Mouse (Mus musculus) kidney, embryonic 15.5 days (tissue): Measurements from ENCODE around the gene Vps13d. TPM values are rescaled to one million over a fixed set of nuclear protein-coding genes. Genes with fewer than 3 reads are reported as not detected.

Source experiments
- ATAC-seq: fragments of 200-750 bp; cut with Nextera tagmentation; replicated peaks from 2 replicates; pipeline ENCODE4 v1.8.0; 2017; ENCODE audit warnings: moderate TSS enrichment; ENCODE audit not compliant: low FRiP score
- H3K27ac ChIP-seq: fragments of 300-500 bp; sonication (generic); 2 replicates; pipeline ENCODE4 v1.5.1; 2015; ENCODE audit warnings: mild to moderate bottlenecking, inconsistent platforms
- H3K27me3 ChIP-seq: fragments of 300-500 bp; sonication (generic); 2 replicates; pipeline ENCODE4 v1.6.1; 2015; ENCODE audit warnings: inconsistent platforms
- H3K36me3 ChIP-seq: fragments of 300-500 bp; sonication (generic); 2 replicates; pipeline ENCODE4 v1.6.1; 2015; ENCODE audit warnings: inconsistent platforms
- H3K4me1 ChIP-seq: fragments of 300-500 bp; sonication (generic); 2 replicates; pipeline ENCODE4 v1.6.1; 2015; ENCODE audit warnings: inconsistent platforms
- H3K4me2 ChIP-seq: fragments of 300-500 bp; sonication (generic); 2 replicates; pipeline ENCODE4 v1.6.1; 2015; ENCODE audit warnings: moderate library complexity, mild to moderate bottlenecking, inconsistent platforms
- H3K4me3 ChIP-seq: fragments of 300-500 bp; sonication (generic); replicated peaks from 2 replicates; pipeline ENCODE4 v1.5.1; 2015; ENCODE audit warnings: mild to moderate bottlenecking, inconsistent platforms
- H3K9ac ChIP-seq: fragments of 300-500 bp; sonication (generic); 2 replicates; pipeline ENCODE4 v1.6.1; 2015; ENCODE audit warnings: mild to moderate bottlenecking, inconsistent platforms
- H3K9me3 ChIP-seq: fragments of 300-500 bp; sonication (generic); replicated peaks from 2 replicates; pipeline ENCODE4 v1.6.1; 2016; ENCODE audit warnings: inconsistent platforms
- WGBS: fragments of 180-500 bp; shearing (Covaris S2); methylation state at CpG from one replicate; pipeline ENCODE4 v1.1.7; 2015; ENCODE audit warnings: mixed read lengths; 5-methylcytosine and 5-hydroxymethylcytosine counted together
- polyA plus RNA-seq: library from polyadenylated mRNA; unstranded; fragments of >200 nt; fragmentation: Nextera tagmentation; extraction: Ambion mirVana; gene quantifications from 2 replicates; pipeline ENCODE4 v1.2.1, GENCODE M21; 2015

Vps13d gene
- polyA plus RNA-seq, 1 experiment from 2014 or later = 9.9 TPM

DNA sequence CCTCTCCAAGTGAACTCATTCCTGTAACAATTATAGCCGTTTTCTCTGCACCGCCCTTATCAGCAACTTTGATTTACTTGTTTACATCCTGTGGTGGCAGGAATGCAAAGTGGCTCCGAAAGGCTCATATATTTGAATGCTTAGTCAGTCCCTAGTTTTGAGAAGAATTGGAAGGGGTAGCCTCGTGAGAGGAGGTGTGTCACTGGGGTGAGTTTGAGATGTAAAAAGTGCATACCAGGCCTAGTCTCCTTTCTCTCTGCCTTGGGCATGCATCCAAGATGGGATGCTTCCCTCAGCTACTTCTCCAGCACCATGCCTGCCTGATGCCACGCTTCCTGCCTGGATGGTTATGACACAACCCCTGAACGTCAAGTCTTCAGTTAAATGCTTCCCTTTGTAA, 225.8 kb downstream of the Vps13d start:
- ATAC-seq = no peak
- H3K36me3 ChIP-seq = peaks cover 14% of the 10 kb centered on the region
- no peaks in the 10 kb centered on the region for H3K27me3 ChIP-seq
- H3K9ac ChIP-seq = no peak overlapping the region
- no peak overlapping the region for H3K4me2 ChIP-seq
- WGBS = 48% methylated on average over 6 of the region's 6 CpGs
- H3K4me3 ChIP-seq = no peak overlapping the region
- H3K4me1 ChIP-seq = peaks cover 12% of the 10 kb centered on the region
- H3K27ac ChIP-seq = peak overlapping the region; percentile 24
- H3K9me3 ChIP-seq = no peaks in the 10 kb centered on the region

DNA sequence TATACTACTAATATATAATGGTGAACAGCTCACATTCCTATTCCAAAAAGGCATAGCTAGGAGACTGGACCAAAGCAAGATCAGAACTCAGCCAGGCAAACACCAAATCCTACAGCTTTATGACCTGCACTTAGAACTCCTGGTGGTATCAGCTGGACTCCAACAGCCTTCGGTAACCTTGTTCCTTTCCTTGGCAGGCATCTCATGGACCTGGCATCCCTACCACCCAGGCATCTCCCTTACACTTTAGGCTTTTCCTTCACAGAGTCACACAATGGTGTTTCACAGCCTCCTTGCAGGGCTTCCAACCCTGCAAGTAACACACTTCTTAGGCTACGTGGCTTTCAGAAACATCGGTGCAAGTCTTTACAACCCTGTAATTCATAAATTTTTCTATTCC, 226.4 kb downstream of the Vps13d start:
- 77% methylated on average over 3 of the region's 3 CpGs for WGBS
- H3K27ac ChIP-seq = peak overlapping the region; percentile 24
- no peak overlapping the region for H3K9ac ChIP-seq

DNA sequence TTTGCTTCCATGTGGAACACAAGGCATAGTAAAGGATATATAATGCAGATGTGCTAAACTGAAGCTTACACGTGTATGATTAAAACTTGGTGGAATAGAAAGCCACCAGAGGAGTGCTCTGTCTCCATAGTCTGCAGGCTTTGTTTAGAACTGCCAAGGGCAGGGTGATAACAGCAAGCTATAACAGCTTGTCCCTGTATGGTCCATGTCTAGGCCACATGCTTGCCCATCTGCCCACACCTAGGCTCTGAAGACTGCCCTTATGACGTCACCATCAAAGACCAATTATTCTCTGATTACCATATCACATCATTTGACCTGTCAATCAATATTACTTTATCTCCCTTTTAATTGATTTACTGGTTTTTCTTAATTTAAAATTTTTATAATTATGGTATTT, 229.6 kb downstream of the Vps13d start:
- Histone ChIP-seq H3K4me3 (no peak overlapping the region), H3K27ac (no peak overlapping the region), H3K4me1 (peaks cover 22% of the 10 kb centered on the region), H3K36me3 (peaks cover 7% of the 10 kb centered on the region), H3K27me3 (no peaks in the 10 kb centered on the region), H3K9ac (no peak overlapping the region), H3K4me2 (no peak overlapping the region), H3K9me3 (no peaks in the 10 kb centered on the region)
- WGBS = 86% methylated on average over 2 of the region's 2 CpGs
- ATAC-seq = no peak

More for the DNA sequence above, 226.4 kb downstream of the Vps13d start:
- Histone ChIP-seq H3K36me3 (peaks cover 13% of the 10 kb centered on the region), H3K27me3 (no peaks in the 10 kb centered on the region), H3K4me2 (no peak overlapping the region), H3K4me1 (peaks cover 12% of the 10 kb centered on the region), H3K9me3 (no peaks in the 10 kb centered on the region), H3K4me3 (no peak overlapping the region)
- ATAC-seq = no peak

DNA sequence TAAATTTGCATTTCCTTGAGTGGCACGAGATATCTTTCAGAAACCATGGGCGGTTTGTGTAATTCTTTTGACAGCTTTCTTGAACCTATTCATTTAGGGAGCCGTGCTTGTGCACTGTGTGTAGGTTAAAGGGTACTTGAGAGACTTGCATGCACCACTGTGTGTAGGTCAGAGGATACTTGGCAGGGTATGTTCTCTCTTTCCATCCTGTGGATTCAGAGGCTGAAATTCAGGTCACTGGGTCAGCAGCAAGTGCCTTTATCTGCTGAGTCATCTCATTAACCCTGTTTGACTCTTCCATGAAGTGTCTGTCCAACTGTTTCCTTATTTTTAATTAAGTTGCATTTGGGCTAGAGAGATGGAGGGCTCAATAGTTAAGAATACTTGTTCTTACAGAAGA, 233.1 kb downstream of the Vps13d start:
- Histone ChIP-seq H3K27ac (no peak overlapping the region), H3K9ac (no peak overlapping the region), H3K36me3 (no peaks in the 10 kb centered on the region), H3K27me3 (0 out of 2 replicates have a peak, but pooled peaks cover 2% of the 10 kb centered on the region), H3K9me3 (no peaks in the 10 kb centered on the region), H3K4me2 (no peak overlapping the region), H3K4me3 (no peak overlapping the region), H3K4me1 (peaks cover 11% of the 10 kb centered on the region)
- WGBS = 88% methylated on average over 3 of the region's 3 CpGs
- ATAC-seq = no peak

DNA sequence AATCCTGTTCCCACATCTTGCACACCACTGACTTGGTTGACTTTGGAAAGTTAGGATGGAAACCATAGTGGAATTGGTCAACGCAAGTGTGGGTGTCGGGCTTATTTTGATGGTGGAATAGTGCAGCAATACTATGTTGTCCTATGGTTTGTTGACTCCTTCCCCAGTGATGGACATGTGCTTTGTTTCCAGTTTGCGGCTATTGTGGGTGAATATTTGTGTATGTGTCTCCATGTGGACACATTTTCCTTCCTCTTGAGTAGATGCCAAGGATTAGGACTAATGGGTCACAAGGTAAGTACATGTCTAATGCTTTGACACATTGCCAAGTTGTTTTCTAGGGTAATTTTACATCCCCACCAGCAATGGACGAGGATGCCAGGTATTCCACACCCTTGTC, 233.6 kb downstream of the Vps13d start:
- peaks cover 11% of the 10 kb centered on the region for H3K4me1 ChIP-seq
- WGBS = 91% methylated on average over 4 of the region's 4 CpGs
- peak overlapping the region; percentile 83 for H3K27ac ChIP-seq
- 0 out of 2 replicates have a peak, but pooled peaks cover 2% of the 10 kb centered on the region for H3K27me3 ChIP-seq
- H3K4me3 ChIP-seq = no peak overlapping the region
- H3K4me2 ChIP-seq = no peak overlapping the region
- no peak for ATAC-seq
- no peak overlapping the region for H3K9ac ChIP-seq
- no peaks in the 10 kb centered on the region for H3K36me3 ChIP-seq
- H3K9me3 ChIP-seq = no peaks in the 10 kb centered on the region

DNA sequence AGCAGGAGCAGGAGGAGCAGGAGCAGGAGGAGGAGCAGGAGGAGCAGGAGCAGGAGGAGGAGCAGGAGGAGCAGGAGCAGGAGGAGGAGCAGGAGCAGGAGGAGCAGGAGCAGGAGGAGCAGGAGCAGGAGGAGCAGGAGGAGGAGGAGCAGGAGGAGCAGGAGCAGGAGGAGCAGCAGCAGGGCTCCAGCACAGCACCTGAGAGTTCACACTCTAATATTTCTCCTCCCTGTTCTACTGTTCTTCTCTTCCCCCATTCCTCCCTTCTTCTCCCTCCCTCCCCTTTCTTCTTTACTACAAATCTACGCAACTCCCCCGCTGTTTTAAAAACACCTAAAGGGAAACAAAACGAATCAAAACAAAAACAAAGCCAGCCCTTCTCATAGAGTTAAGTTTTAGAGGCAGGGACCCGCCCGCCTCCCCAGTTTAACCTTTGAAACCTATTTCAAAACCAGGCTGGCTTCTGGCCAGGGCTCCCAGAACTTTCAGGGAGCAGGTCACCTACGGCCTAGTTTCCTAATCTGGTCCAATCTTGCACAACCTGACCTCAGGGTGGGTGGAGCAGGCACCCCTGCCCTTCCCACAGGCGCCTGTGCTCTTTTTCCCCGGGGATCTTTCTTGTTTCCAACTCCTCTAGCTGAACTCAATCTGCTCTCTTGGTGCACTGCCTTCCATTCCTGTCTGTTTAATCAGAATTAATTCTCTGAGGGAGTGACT, 234.5 kb downstream of the Vps13d start:
- WGBS = 33% methylated on average over 8 of the region's 8 CpGs
- Histone ChIP-seq H3K9me3 (no peaks in the 10 kb centered on the region), H3K27me3 (0 out of 2 replicates have a peak, but pooled peaks cover 2% of the 10 kb centered on the region), H3K27ac (peak overlapping the region; percentile 83), H3K9ac (no peak overlapping the region), H3K4me1 (peaks cover 11% of the 10 kb centered on the region), H3K4me3 (no peak overlapping the region), H3K36me3 (no peaks in the 10 kb centered on the region), H3K4me2 (no peak overlapping the region)
- peak; percentile 81 for ATAC-seq

DNA sequence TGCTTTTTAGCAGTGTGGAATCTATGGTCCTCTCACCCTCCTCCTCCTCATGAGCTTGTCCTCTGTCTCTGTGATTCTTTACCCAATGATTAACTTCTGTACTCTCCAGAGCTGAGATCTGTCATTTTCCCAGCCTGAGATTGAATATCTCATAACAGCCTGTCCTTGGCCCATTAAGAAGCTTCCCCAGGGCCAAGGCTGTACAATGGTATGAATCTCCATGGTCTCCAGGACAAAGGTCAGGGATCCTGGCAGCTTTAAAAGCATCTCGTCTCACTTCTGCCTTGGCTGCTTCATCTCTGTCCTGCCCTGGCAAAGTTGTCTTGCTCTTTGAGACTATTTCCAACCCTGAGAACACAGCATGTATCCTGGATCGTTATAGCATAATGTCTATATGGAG, 237.1 kb downstream of the Vps13d start:
- H3K27me3 ChIP-seq = 0 out of 2 replicates have a peak, but pooled peaks cover 2% of the 10 kb centered on the region
- no peak overlapping the region for H3K4me3 ChIP-seq
- no peak overlapping the region for H3K9ac ChIP-seq
- no peak overlapping the region for H3K4me2 ChIP-seq
- WGBS = 70% methylated on average over 2 of the region's 2 CpGs
- peak overlapping the region; percentile 52; the same call in 1 of the 2 replicates for H3K27ac ChIP-seq
- H3K9me3 ChIP-seq = no peaks in the 10 kb centered on the region
- ATAC-seq = 0 out of 2 replicates have a peak, but pooled peaks have one; percentile 31
- H3K4me1 ChIP-seq = peaks cover 11% of the 10 kb centered on the region
- H3K36me3 ChIP-seq = no peaks in the 10 kb centered on the region

DNA sequence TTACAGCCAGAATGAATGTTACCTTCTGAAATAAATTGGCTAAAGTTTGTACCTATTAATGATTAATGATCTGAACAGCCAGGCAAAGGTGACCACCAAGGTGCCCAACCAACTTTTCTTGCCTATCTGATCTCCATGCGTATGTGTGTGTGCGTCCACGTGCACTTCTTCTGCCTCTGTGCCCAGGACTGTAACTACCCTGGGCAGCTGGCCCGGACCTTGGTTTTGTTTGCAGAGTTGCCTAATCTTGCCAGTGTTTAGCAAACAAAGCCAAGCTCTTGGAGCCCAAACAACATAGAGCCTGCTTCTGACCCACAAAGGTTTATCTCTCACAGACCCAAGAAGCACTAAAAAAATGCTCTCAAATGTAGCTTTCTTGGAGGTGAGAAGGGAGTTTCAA, 237.6 kb downstream of the Vps13d start:
- Histone ChIP-seq H3K27me3 (0 out of 2 replicates have a peak, but pooled peaks cover 2% of the 10 kb centered on the region), H3K4me1 (peaks cover 11% of the 10 kb centered on the region), H3K9me3 (no peaks in the 10 kb centered on the region), H3K4me3 (no peak overlapping the region), H3K36me3 (no peaks in the 10 kb centered on the region), H3K27ac (peak overlapping the region; percentile 52), H3K4me2 (no peak overlapping the region), H3K9ac (no peak overlapping the region)
- 81% methylated on average over 4 of the region's 4 CpGs for WGBS
- no peak for ATAC-seq

DNA sequence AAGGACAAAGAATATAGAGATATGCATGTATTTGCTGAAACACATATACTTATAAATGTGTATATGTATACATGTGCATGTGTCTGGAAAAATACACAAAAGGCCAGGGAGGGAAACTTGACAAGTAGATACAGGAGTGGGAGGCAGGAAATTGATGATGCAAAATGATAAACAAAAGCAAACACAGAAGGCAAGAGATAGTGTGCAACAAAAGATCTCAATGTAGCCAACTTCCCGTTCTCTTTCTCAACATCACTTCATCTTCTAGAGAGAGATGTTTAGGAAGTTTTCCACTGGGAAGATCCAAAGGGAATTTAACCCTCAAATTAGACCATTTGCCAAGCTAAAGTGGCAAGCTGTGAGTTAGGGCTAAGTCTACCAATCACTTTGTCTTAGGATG, 238.5 kb downstream of the Vps13d start:
- H3K36me3 ChIP-seq = no peaks in the 10 kb centered on the region
- H3K27ac ChIP-seq = no peak overlapping the region
- no peak overlapping the region for H3K9ac ChIP-seq
- ATAC-seq = no peak
- WGBS = 54% methylated on average over 1 of the region's 1 CpGs
- no peaks in the 10 kb centered on the region for H3K9me3 ChIP-seq
- H3K4me3 ChIP-seq = no peak overlapping the region
- H3K27me3 ChIP-seq = 0 out of 2 replicates have a peak, but pooled peaks cover 2% of the 10 kb centered on the region
- no peak overlapping the region for H3K4me2 ChIP-seq
- peaks cover 11% of the 10 kb centered on the region for H3K4me1 ChIP-seq

DNA sequence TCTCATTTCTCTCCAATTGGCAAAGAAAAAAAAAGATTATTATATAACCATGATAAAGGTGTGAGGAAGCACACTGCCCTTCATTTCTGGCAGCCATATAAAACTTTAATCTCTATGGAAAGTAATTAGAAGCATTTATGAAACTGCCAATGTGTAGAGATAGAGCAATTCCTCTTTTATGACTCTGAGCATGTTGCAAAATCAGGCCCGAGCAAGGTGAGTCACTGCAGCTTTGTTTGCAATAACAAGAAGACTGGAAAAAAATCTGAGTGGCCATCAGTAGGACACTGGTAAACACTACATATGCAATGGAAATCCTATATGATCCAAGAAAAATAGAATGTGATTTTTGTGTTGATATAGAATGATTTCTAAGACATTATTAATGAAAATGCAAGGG, 238.9 kb downstream of the Vps13d start:
- no peak for ATAC-seq
- Histone ChIP-seq H3K4me1 (peaks cover 7% of the 10 kb centered on the region), H3K4me2 (no peak overlapping the region), H3K27me3 (0 out of 2 replicates have a peak, but pooled peaks cover 2% of the 10 kb centered on the region), H3K36me3 (no peaks in the 10 kb centered on the region), H3K9me3 (no peaks in the 10 kb centered on the region), H3K4me3 (no peak overlapping the region), H3K9ac (no peak overlapping the region), H3K27ac (no peak overlapping the region)
- 73% methylated on average over 1 of the region's 1 CpGs for WGBS

DNA sequence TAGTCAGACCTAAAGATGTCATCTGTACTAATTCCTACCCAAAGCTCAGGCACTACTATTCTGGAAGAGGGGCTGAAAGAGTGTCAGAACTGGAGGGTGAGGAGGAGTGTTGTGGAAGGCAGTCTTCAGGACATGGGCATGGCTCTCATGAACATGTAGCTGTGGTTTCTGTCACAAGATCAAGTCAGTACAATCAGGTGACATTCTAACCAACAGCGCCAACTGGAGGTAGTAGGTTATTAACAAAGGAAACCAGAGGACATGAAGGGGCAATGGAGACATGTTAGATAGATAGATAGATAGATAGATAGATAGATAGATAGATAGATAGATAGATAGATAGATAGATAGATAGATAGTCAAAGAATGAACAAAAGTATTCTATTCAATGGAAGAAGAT, 241.4 kb downstream of the Vps13d start:
- no peak overlapping the region for H3K9ac ChIP-seq
- no peak overlapping the region for H3K4me3 ChIP-seq
- no peak overlapping the region for H3K4me2 ChIP-seq
- peaks cover 21% of the 10 kb centered on the region for H3K4me1 ChIP-seq
- no peak for ATAC-seq
- no peaks in the 10 kb centered on the region for H3K27me3 ChIP-seq
- 96% methylated on average over 1 of the region's 1 CpGs for WGBS
- no peak overlapping the region for H3K27ac ChIP-seq
- no peaks in the 10 kb centered on the region for H3K36me3 ChIP-seq
- no peaks in the 10 kb centered on the region for H3K9me3 ChIP-seq

DNA sequence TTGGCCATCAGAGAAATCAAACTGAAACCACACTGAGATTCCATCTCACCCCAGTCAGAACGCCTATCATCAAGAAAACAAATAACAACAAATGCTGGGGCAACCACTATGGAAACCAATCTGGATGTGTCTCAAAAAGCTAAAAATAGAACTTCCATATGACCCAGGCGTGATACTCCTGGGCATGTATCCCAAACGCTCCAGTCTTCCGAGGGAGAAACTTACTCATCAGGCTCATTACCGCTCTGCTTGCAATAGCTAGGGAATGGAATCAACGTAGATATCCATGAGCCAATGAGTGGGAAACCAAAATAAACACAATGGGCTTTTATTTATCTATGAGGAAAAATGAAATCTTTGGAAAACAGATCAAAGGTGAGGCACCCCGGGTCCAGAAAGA, 242.9 kb downstream of the Vps13d start:
- Histone ChIP-seq H3K4me2 (no peak overlapping the region), H3K4me1 (peaks cover 33% of the 10 kb centered on the region), H3K27ac (no peak overlapping the region), H3K4me3 (no peak overlapping the region), H3K9me3 (no peaks in the 10 kb centered on the region), H3K36me3 (no peaks in the 10 kb centered on the region), H3K9ac (no peak overlapping the region), H3K27me3 (no peaks in the 10 kb centered on the region)
- 77% methylated on average over 7 of the region's 7 CpGs for WGBS
- ATAC-seq = no peak

DNA sequence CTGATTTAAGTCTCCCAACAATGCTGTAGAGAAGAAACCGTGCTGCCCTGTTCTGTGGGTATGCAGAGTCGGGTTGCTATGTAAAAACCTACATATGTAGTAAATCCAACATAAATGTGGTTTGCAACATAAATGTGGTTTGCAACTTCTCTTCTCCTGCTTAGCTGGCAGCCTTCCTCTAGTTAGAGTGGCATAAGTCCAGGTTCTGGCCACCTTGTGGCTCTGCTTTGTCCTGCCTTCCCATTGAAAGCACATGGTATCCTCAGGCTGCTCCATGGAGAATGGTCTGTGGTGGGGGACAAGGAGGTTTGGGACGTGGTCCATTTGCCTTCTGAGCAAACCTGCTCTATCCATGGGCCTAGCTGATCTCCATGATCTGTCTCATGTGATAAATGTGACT, 243.9 kb downstream of the Vps13d start:
- ATAC-seq = no peak
- Histone ChIP-seq H3K9me3 (no peaks in the 10 kb centered on the region), H3K4me3 (no peak overlapping the region), H3K9ac (no peak overlapping the region), H3K36me3 (no peaks in the 10 kb centered on the region), H3K4me2 (no peak overlapping the region), H3K27ac (no peak overlapping the region), H3K27me3 (no peaks in the 10 kb centered on the region), H3K4me1 (peaks cover 33% of the 10 kb centered on the region)
- 95% methylated on average over 3 of the region's 3 CpGs for WGBS
